Mouse (Mus musculus): ENCODE measurements at regions not wholly inside any gene's neighbourhood (a gene's known extent, or its start where the extent isn't known, plus 50 kb on each side); places are given as distances from the start of the nearest gene placed in this dataset.

DNA sequence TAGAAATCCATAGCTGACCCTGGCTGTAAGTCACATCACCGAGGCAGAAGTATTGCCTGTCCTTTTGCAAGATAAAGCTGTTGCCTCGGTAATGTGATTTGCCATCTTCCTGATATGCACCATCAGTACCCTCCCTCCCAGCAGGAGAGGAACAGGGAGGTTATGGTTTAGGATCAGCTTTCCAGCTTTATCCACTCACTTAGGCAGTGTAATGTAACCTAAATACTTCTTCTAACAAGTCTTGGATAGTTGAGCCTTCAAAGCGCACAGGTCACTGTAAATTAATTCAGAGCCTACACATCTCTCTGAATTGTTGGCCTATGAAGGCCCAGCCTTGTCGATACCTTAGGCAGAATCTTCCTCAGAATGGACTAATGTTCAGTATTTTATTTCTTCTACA is 962.5 kb downstream of the Diaph3 start:
- no peaks in the 10 kb centered on the region for H3K9me3 ChIP-seq
- TF ChIP-seq GATA1 (IDR thresholded peaks at IDR 0.05; ENCODE audit: borderline replicate concordance, low read length), result no peak
- TF ChIP-seq FLI1 (IDR thresholded peaks at IDR 0.05; ENCODE audit: low read length), result no peak
- H3K4me3 ChIP-seq (replicated peaks), result no peak overlapping the region
- no peaks in the 10 kb centered on the region for H3K36me3 ChIP-seq (replicated peaks; ENCODE audit: low read length)
- no peaks in the 10 kb centered on the region for H3K4me1 ChIP-seq
- H3K27me3 ChIP-seq (replicated peaks), result no peaks in the 10 kb centered on the region

DNA sequence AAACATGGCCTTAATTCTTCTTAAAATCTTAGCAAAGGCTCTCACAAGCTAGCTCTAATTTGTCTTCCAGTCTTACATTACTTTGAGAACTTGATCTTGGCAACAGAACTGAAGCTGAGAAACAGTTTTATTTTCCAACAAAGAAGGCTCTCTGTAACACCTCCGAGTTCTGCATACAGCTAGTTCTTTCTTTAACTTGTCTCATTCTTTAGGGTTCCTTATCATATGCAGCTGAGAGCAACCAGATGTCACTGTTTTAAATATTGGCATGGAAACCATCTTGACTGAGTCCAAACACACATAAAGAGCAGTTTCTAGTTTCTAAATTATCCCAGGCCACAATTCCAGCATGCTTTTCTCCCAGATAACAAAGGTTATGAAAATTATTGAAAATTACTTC is 969.9 kb downstream of the Diaph3 start:
- Histone ChIP-seq H3K4me3 (replicated peaks) (no peak overlapping the region), H3K4me1 (no peaks in the 10 kb centered on the region), H3K27me3 (replicated peaks) (no peaks in the 10 kb centered on the region), H3K36me3 (replicated peaks; ENCODE audit: low read length) (no peaks in the 10 kb centered on the region), H3K9me3 (no peaks in the 10 kb centered on the region)
- no peak for TF ChIP-seq FLI1 (IDR thresholded peaks at IDR 0.05; ENCODE audit: low read length)
- no peak for TF ChIP-seq GATA1 (IDR thresholded peaks at IDR 0.05; ENCODE audit: borderline replicate concordance, low read length)

DNA sequence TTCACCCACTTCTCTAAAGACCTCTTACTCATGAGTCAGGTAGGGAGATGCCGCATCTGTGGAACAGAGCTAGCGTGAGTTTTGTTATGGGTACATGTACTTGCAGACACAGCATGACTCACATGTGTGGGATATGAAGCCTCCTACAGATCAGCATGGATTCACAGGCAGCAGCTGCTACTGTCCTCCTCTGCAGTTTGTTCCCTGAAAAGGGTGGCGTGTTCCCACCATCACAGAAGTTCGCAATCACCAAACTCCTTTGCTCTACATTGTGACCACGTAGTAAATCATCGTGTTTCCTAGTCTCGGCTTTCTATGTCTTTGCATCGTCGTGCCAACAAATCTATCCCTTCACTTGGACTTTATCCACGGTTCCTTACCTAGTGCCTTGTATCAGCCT is 981.9 kb downstream of the Diaph3 start:
- no peaks in the 10 kb centered on the region for H3K36me3 ChIP-seq (replicated peaks; ENCODE audit: low read length)
- H3K27me3 ChIP-seq (replicated peaks), result no peaks in the 10 kb centered on the region
- no peak for TF ChIP-seq GATA1 (IDR thresholded peaks at IDR 0.05; ENCODE audit: borderline replicate concordance, low read length)
- no peak for TF ChIP-seq FLI1 (IDR thresholded peaks at IDR 0.05; ENCODE audit: low read length)
- no peaks in the 10 kb centered on the region for H3K9me3 ChIP-seq
- H3K4me3 ChIP-seq (replicated peaks), result no peak overlapping the region
- no peaks in the 10 kb centered on the region for H3K4me1 ChIP-seq

DNA sequence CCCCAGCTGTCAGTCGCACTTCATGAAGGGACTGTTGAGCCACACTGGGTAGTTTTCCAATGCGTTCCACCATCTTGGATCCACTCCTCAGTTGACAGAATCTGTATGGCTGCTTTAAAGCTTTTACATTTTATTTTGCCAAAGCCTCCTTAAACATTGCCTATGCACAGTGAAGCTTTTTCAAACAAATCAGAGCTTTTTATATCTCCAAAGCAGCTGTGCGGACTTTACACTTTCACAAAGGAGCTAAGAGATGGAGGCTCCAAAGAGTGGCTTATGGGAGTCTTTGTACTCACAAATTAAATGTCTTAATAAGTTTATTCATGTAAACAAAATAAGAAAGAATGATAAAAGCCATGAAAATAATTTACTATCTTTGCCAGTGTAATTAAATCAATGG is 986.3 kb downstream of the Diaph3 start:
- no peaks in the 10 kb centered on the region for H3K9me3 ChIP-seq
- no peak overlapping the region for H3K4me3 ChIP-seq (replicated peaks)
- no peaks in the 10 kb centered on the region for H3K4me1 ChIP-seq
- TF ChIP-seq FLI1 (IDR thresholded peaks at IDR 0.05; ENCODE audit: low read length), result no peak
- TF ChIP-seq GATA1 (IDR thresholded peaks at IDR 0.05; ENCODE audit: borderline replicate concordance, low read length), result no peak
- H3K36me3 ChIP-seq (replicated peaks; ENCODE audit: low read length), result no peaks in the 10 kb centered on the region
- H3K27me3 ChIP-seq (replicated peaks), result no peaks in the 10 kb centered on the region

DNA sequence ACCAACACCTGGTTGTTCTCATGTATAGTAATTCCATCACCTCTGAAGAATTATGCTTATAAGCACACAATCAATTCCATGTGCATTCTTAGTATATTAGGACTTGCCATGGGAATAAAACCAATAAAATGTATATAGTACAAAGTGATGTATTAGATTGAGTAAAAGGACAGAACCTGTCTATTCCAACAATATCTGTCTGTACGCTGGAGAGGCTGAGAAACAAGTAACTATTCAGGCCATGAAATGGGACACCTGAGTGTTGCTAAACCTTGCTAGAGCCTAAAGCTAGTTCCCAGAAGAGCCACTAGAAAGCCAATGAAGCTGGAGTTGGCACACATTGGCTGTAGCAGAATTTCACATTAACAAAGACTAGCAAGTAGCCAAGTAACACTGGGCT is 989.8 kb downstream of the Diaph3 start:
- H3K4me1 ChIP-seq, result no peaks in the 10 kb centered on the region
- TF ChIP-seq FLI1 (IDR thresholded peaks at IDR 0.05; ENCODE audit: low read length) (no peak), GATA1 (IDR thresholded peaks at IDR 0.05; ENCODE audit: borderline replicate concordance, low read length) (no peak)
- H3K9me3 ChIP-seq, result peaks cover 4% of the 10 kb centered on the region; the same call in 1 of the 2 replicates
- no peaks in the 10 kb centered on the region for H3K27me3 ChIP-seq (replicated peaks)
- no peak overlapping the region for H3K4me3 ChIP-seq (replicated peaks)
- no peaks in the 10 kb centered on the region for H3K36me3 ChIP-seq (replicated peaks; ENCODE audit: low read length)

DNA sequence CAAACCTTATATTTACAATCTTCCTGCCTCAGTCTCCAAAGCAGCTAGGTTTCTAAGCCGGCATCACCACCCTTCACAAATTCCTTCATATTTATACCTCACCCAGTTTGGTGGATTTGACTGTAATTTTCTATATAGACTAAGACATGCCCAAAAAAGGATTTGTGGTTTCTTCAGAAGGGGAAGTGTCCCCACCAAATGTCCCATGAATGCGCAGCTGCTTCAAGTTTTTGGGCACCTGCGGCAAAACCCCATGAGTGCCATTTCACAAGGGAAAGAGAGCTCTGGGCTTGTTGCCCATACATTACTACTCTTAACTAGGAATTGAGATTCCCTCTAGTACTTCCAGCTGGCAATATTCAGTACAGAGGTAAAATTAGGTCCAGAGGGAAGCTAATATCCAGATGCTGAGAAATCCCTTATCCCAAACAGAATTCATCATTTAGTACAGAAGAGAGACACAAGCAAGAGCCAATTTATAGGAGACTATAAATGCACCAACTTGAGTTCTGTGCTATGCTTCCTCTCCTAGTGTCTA is 990.6 kb downstream of the Diaph3 start:
- no peaks in the 10 kb centered on the region for H3K27me3 ChIP-seq (replicated peaks)
- TF ChIP-seq GATA1 (IDR thresholded peaks at IDR 0.05; ENCODE audit: borderline replicate concordance, low read length) (no peak), FLI1 (IDR thresholded peaks at IDR 0.05; ENCODE audit: low read length) (no peak)
- H3K36me3 ChIP-seq (replicated peaks; ENCODE audit: low read length), result no peaks in the 10 kb centered on the region
- no peak overlapping the region for H3K4me3 ChIP-seq (replicated peaks)
- H3K9me3 ChIP-seq, result peaks cover 4% of the 10 kb centered on the region; the same call in 1 of the 2 replicates
- no peaks in the 10 kb centered on the region for H3K4me1 ChIP-seq

DNA sequence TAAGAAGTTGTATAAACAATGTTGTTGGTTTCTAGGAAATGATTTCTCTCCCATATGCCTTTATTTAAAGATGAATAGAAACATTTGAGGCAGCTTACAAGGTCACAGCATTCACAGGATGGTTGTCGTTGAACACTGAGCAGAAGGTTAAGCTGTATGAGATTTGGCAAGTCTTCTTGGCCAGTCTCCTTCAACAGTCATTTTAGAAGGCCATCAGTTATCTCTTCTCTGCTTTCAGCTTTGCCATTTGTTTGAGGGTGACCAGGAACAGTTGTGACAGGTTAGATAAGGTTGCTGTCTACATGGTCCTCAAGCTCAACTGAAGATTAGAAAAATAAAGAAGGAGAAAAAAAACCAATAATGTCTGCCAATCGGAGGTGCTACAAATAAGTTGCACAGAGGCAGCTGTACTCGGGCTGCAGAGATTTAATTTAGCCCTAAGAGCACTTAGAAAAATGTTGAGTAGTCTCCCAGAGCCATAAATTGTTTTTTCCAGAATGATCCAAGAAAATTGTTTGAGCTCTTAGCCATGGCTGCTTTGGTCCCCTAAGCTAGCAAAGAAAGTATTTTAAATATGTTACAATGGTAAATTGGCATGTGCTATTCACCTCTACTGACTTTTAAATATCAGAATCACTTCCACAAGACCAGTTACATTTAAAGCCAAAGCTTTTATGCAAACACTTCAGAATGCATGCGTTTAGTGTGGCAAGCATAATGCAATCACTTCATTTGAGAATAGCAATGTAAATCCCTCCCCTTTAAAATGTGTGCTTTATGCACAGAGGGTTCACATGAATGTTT is 1025.6 kb downstream of the Diaph3 start:
- Histone ChIP-seq H3K4me1 (no peaks in the 10 kb centered on the region), H3K36me3 (replicated peaks; ENCODE audit: low read length) (no peaks in the 10 kb centered on the region), H3K4me3 (replicated peaks) (no peak overlapping the region), H3K9me3 (no peaks in the 10 kb centered on the region), H3K27me3 (replicated peaks) (no peaks in the 10 kb centered on the region)
- TF ChIP-seq GATA1 (IDR thresholded peaks at IDR 0.05; ENCODE audit: borderline replicate concordance, low read length), result no peak

DNA sequence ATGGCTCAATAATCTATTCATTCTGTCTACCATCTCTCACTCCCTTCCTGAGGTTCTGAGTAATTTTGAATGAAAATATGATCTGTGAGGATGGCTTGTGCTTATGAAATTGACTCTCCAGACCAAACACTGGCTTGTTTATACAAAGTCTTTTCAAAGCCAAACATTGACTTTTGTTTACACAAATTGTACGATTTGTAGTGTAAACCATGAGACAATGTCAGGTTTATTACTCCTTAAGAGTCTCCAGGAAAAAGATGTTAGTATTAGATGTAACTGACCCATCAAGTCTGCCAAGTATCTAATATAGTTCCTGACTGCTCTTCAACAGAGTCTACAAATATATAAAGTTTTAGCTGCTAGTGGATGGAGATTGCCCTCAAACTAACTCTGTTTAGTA is 1039.5 kb downstream of the Diaph3 start:
- Histone ChIP-seq H3K4me1 (no peaks in the 10 kb centered on the region), H3K9me3 (no peaks in the 10 kb centered on the region), H3K36me3 (replicated peaks; ENCODE audit: low read length) (no peaks in the 10 kb centered on the region), H3K4me3 (replicated peaks) (no peak overlapping the region), H3K27me3 (replicated peaks) (no peaks in the 10 kb centered on the region)
- no peak for TF ChIP-seq FLI1 (IDR thresholded peaks at IDR 0.05; ENCODE audit: low read length)
- TF ChIP-seq GATA1 (IDR thresholded peaks at IDR 0.05; ENCODE audit: borderline replicate concordance, low read length), result no peak

DNA sequence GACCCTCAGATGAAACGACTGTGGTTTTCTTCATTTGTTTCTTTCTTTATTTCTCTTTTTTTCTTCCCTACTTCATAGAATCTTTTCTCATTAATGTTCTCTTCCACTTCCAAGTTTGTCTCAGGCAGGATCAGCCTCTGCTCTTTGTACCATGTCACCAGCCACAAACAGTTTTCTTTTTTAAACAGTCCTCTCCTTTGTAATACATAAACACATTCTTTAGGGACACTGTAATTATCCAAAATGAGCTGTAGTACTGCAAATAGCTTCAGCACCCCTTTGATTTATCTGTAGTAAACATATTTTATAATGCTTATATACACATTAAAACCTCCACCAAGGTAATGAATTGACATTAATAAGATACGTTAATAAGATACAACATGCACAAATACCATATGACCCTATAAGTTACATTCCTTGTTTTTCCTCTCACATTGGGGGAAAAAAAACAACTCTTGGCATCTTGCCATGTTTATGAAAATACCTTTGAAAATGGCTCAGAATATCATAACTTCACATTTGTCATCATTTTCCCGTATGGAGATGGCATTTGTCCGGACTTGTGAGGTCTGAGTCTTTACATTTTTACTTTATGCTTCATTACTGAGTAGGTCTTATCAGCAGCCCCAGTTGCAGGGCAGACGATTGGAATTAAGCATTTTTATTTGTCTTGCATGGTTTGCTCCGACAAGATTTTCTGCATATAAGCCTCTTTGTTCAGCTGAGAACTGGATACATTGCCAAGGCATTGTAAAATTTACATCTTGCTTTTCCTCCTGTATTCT is 1070.5 kb downstream of the Diaph3 start:
- TF ChIP-seq GATA1 (IDR thresholded peaks at IDR 0.05; ENCODE audit: borderline replicate concordance, low read length), result no peak
- TF ChIP-seq FLI1 (IDR thresholded peaks at IDR 0.05; ENCODE audit: low read length), result no peak
- H3K9me3 ChIP-seq, result no peaks in the 10 kb centered on the region
- H3K4me1 ChIP-seq, result no peaks in the 10 kb centered on the region
- no peak overlapping the region for H3K4me3 ChIP-seq (replicated peaks)
- H3K27me3 ChIP-seq (replicated peaks), result no peaks in the 10 kb centered on the region
- no peaks in the 10 kb centered on the region for H3K36me3 ChIP-seq (replicated peaks; ENCODE audit: low read length)

DNA sequence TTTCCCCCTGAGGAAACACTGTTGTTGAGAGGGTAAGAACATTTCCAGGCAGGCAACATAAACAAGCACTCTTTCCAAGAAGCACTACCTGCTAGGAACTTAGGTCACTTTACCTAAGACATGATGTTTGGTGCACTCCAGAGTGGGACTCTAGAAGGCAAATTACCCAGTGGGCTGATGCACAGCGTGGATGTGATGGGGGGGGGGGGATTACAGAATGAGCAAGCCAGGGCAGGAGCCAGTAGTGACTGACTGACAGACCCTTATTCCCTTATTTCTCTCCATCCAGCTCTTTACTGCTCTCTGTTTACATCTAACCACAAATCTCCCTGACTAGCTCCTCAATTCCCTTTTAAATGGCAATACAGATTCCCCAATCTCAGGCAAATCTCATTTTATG is 1071.7 kb downstream of the Diaph3 start:
- no peaks in the 10 kb centered on the region for H3K4me1 ChIP-seq
- H3K36me3 ChIP-seq (replicated peaks; ENCODE audit: low read length), result no peaks in the 10 kb centered on the region
- no peak overlapping the region for H3K4me3 ChIP-seq (replicated peaks)
- no peak for TF ChIP-seq FLI1 (IDR thresholded peaks at IDR 0.05; ENCODE audit: low read length)
- no peaks in the 10 kb centered on the region; the same call in 1 of the 2 replicates for H3K9me3 ChIP-seq
- no peaks in the 10 kb centered on the region for H3K27me3 ChIP-seq (replicated peaks)
